Mouse (Mus musculus): ENCODE results near the gene Tbc1d4.

DNA sequence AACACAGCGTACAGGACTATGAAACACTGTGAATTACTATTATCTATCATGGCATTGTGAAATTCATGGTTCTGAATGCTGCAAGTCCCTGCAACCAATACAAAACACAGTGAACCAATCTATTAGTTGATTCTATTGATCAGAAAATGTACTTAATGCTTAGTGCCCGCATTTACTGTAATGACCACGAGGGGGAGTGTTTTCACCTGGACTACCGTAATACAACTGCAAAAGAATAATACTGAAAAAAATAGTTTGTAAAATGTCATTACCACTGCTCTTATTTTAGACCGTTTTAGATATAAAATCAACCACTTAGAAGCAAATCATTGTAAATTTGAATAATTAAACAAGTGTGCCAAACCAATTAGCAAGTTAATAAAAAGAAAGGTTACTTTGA, 91.7 kb downstream of the Tbc1d4 start:
- no peak for TF ChIP-seq CTCF (IDR thresholded peaks at IDR 0.05; ENCODE audit: extremely low read depth, insufficient read depth, insufficient read length, insufficient replicate concordance)
- no peak for TF ChIP-seq POLR2A (IDR thresholded peaks at IDR 0.05; ENCODE audit: low read depth, low read length)

Measured in spleen, adult 2 months (tissue).